ENCODE assay signal across 9 mouse cellular contexts in the genomic region with DNA sequence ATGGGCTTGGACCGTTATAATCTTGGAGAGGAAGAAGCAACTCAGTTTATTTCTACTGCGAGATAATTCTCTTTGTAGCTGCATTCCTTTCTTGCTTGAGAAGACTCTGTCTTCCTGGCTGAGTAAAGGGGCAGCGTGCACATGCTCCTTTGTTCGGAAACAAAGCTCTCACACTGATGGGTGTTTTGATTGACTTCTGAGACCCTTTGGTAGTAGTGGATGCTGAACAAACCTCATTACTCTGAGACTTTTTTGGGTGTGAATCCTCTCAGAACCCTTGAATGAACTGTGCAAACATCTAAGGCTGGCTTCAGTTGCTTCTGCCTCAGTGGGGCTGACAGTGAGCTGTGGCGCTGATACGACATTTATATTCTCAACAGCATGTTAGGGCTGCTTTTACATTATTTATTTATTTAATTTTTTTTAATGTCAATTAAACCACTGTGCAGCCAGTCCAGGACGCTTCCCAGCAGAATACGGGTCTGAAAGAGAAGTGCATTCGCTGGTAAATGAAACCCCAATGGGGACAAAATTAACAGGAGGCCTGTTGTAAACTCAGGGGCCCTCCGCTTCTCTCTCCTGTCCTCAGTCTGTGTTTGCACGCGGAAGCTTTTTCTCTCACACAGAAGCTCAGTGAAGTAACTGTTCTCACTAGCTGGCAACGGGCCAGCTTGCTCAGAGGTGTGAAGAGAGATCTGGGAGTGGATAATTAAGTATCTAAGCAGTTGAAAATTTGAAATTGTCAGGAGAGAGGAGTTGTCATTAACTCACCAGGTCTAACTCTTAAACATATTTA.
DNase-seq lines count a peak whose midpoint lies in the region; ATAC-seq and TF ChIP-seq lines count a peak whose summit lies in the region.
"Had no signal": no experiment of that assay in that cellular context is flagged by ENCODE, and none has a peak within 500 bp of the region (broad histone marks: within the 10 kb centered on the region; RNA-seq: fewer than 3 reads in every experiment).

No protein-coding gene starts in this region.

- no peak overlapping the region for H3K4me3 ChIP-seq in MEL (ENCODE audit: control insufficient read depth in 1 of 2, insufficient read depth in 1 of 2, low read depth in 2 of 2, low read length in 2 of 2)
- no peak overlapping the region for H3K4me3 ChIP-seq in embryonic facial prominence, embryonic 14.5 days (ENCODE audit: low read depth, low read length)
- H3K4me3 ChIP-seq in limb, embryonic 13.5 days = no peak overlapping the region
- H3K4me3 ChIP-seq in intestine, postnatal 0 days (ENCODE audit: low read depth, low read length) = no peak overlapping the region
- H3K4me3 ChIP-seq: heart, embryonic 15.5 days had no signal

- TF ChIP-seq CTCF in MEL (IDR thresholded peaks at IDR 0.05 in 2 of 3, conservative IDR thresholded peaks at IDR 0.05 in 1 of 3; ENCODE audit: control insufficient read depth in 1 of 3, insufficient read depth in 1 of 3, low read depth in 2 of 3, low read length in 3 of 3, poor library complexity in 1 of 3, severe bottlenecking in 1 of 3) = no peak
- TF ChIP-seq CTCF in intestine, postnatal 0 days (IDR thresholded peaks at IDR 0.05; ENCODE audit: low read depth) = no peak

- H3K27me3 ChIP-seq in MEL (ENCODE audit: control insufficient read depth in 1 of 2, insufficient read depth in 2 of 2, low read length in 2 of 2) = no peaks in the 10 kb centered on the region
- 0 out of 2 replicates have a peak, but pooled peaks cover 2% of the 10 kb centered on the region for H3K27me3 ChIP-seq in embryonic facial prominence, embryonic 14.5 days (replicated peaks; ENCODE audit: control insufficient read depth, insufficient read depth, low read length)
- peaks cover 20% of the 10 kb centered on the region for H3K27me3 ChIP-seq in limb, embryonic 13.5 days
- H3K27me3 ChIP-seq in intestine, postnatal 0 days (replicated peaks; ENCODE audit: control insufficient read depth, insufficient read depth, low read length) = no peaks in the 10 kb centered on the region
- H3K27me3 ChIP-seq: heart, embryonic 15.5 days had no signal

- H3K36me3 ChIP-seq in MEL (ENCODE audit: control insufficient read depth in 1 of 2, insufficient read depth in 2 of 2, low read length in 2 of 2) = no peaks in the 10 kb centered on the region
- H3K36me3 ChIP-seq in embryonic facial prominence, embryonic 14.5 days (ENCODE audit: control insufficient read depth, insufficient read depth, low read length) = no peaks in the 10 kb centered on the region
- no peaks in the 10 kb centered on the region for H3K36me3 ChIP-seq in limb, embryonic 13.5 days
- no peaks in the 10 kb centered on the region for H3K36me3 ChIP-seq in intestine, postnatal 0 days (ENCODE audit: control insufficient read depth, insufficient read depth)
- H3K36me3 ChIP-seq: heart, embryonic 15.5 days had no signal

- TF ChIP-seq POLR2A in MEL (IDR thresholded peaks at IDR 0.05; ENCODE audit: control insufficient read depth in 1 of 2, insufficient read depth in 1 of 2, low read depth in 1 of 2, low read length in 2 of 2, poor library complexity in 1 of 2) = no peak

- WGBS in embryonic facial prominence, embryonic 14.5 days = 49% methylated on average over 13 of the region's 13 CpGs
- 44% methylated on average over 13 of the region's 13 CpGs for WGBS in limb, embryonic 13.5 days
- WGBS in intestine, postnatal 0 days = 41% methylated on average over 13 of the region's 13 CpGs

- no peaks in the 10 kb centered on the region for H3K4me1 ChIP-seq in MEL (ENCODE audit: control insufficient read depth in 1 of 2, insufficient read depth in 2 of 2, low read length in 2 of 2)
- H3K4me1 ChIP-seq in embryonic facial prominence, embryonic 14.5 days (ENCODE audit: control insufficient read depth, insufficient read depth, low read length) = peaks cover 38% of the 10 kb centered on the region
- H3K4me1 ChIP-seq in limb, embryonic 13.5 days = peaks cover 57% of the 10 kb centered on the region
- H3K4me1 ChIP-seq in intestine, postnatal 0 days (replicated peaks; ENCODE audit: control insufficient read depth, insufficient read depth, low read length) = 0 out of 2 replicates have a peak, but pooled peaks cover 3% of the 10 kb centered on the region

- H3K4me2 ChIP-seq in embryonic facial prominence, embryonic 14.5 days (ENCODE audit: low read depth, low read length) = no peak overlapping the region
- 0 out of 2 replicates have a peak overlapping the region, but pooled peaks have one; percentile 2 for H3K4me2 ChIP-seq in limb, embryonic 13.5 days (replicated peaks)
- H3K4me2 ChIP-seq in intestine, postnatal 0 days (replicated peaks; ENCODE audit: low read depth) = no peak overlapping the region
- H3K4me2 ChIP-seq: heart, embryonic 15.5 days had no signal

- peak; percentile 34; the same call in 1 of the 2 replicates for ATAC-seq in embryonic facial prominence, embryonic 14.5 days (ENCODE audit: low read depth)
- ATAC-seq in limb, embryonic 13.5 days (ENCODE audit: low FRiP score, low read depth) = no peak
- ATAC-seq in intestine, postnatal 0 days = no peak
- no peak for ATAC-seq in activated CD4-positive, CD25-positive, alpha-beta regulatory T cell, adult 4 months

- TF ChIP-seq RAD21 in MEL (IDR thresholded peaks at IDR 0.05; ENCODE audit: low read depth, low read length) = no peak

- TF ChIP-seq EP300 in MEL (IDR thresholded peaks at IDR 0.05; ENCODE audit: low read depth in 1 of 2, low read length in 2 of 2) = no peak

- no peaks in the 10 kb centered on the region for H3K79me2 ChIP-seq in MEL (ENCODE audit: control insufficient read depth, insufficient read depth, low read length, poor library complexity)

- H3K9me3 ChIP-seq in MEL (replicated peaks; ENCODE audit: insufficient read depth, low read length) = no peaks in the 10 kb centered on the region
- H3K9me3 ChIP-seq in embryonic facial prominence, embryonic 14.5 days (ENCODE audit: control insufficient read depth, low read length) = no peaks in the 10 kb centered on the region
- no peaks in the 10 kb centered on the region for H3K9me3 ChIP-seq in limb, embryonic 13.5 days
- no peaks in the 10 kb centered on the region for H3K9me3 ChIP-seq in intestine, postnatal 0 days (ENCODE audit: control insufficient read depth)
- H3K9me3 ChIP-seq: heart, embryonic 15.5 days had no signal

- no peak overlapping the region for H3K27ac ChIP-seq in MEL (ENCODE audit: control insufficient read depth, low read depth, low read length)
- H3K27ac ChIP-seq in embryonic facial prominence, embryonic 14.5 days (replicated peaks; ENCODE audit: low read depth, low read length) = no peak overlapping the region
- H3K27ac ChIP-seq in limb, embryonic 13.5 days = no peak overlapping the region
- H3K27ac ChIP-seq in intestine, postnatal 0 days (ENCODE audit: low read depth, low read length) = no peak overlapping the region
- H3K27ac ChIP-seq: heart, embryonic 15.5 days had no signal

- no peak overlapping the region for H3K9ac ChIP-seq in MEL (ENCODE audit: control insufficient read depth, low read depth, low read length, poor library complexity, severe bottlenecking)
- no peak overlapping the region for H3K9ac ChIP-seq in embryonic facial prominence, embryonic 14.5 days (ENCODE audit: low read depth, low read length)
- H3K9ac ChIP-seq in limb, embryonic 13.5 days = no peak overlapping the region
- no peak overlapping the region for H3K9ac ChIP-seq in intestine, postnatal 0 days (ENCODE audit: low read depth, low read length)
- H3K9ac ChIP-seq: heart, embryonic 15.5 days had no signal

- peak; percentile 63 for DNase-seq in cerebellum, adult 11-12 months
- DNase-seq in cerebellum, adult 9-10 months = no peak
- DNase-seq in MEL (ENCODE audit: low read depth, low spot score) = peak; percentile 8
- peak; percentile 89 for DNase-seq in embryonic facial prominence, embryonic 14.5 days (ENCODE audit: low spot score)
- no peak for DNase-seq in spleen, postnatal 36 days (ENCODE audit: low spot score in 2 of 2)

TF ChIP-seq in MEL, 35 proteins besides CTCF, POLR2A, EP300 and RAD21:
- TF ChIP-seq KAT2A (conservative IDR thresholded peaks at IDR 0.05; ENCODE audit: low read depth, low read length) = no peak
- no peak for TF ChIP-seq UBTF (IDR thresholded peaks at IDR 0.05; ENCODE audit: borderline replicate concordance, insufficient read depth, low read depth, low read length)
- TF ChIP-seq NRF1 (IDR thresholded peaks at IDR 0.05; ENCODE audit: insufficient read depth, low read depth, low read length, poor library complexity, severe bottlenecking) = no peak
- no peak for TF ChIP-seq GATA1 (IDR thresholded peaks at IDR 0.05; ENCODE audit: low read depth, low read length)
- no peak for TF ChIP-seq JUND (IDR thresholded peaks at IDR 0.05; ENCODE audit: low read depth, low read length)
- TF ChIP-seq POLR2AphosphoS5 (IDR thresholded peaks at IDR 0.05; ENCODE audit: borderline replicate concordance, low read depth, low read length) = no peak
- TF ChIP-seq TCF12 (IDR thresholded peaks at IDR 0.05; ENCODE audit: low read depth, low read length) = no peak
- no peak for TF ChIP-seq USF2 (IDR thresholded peaks at IDR 0.05; ENCODE audit: borderline replicate concordance in 1 of 2, insufficient read depth in 1 of 2, low read depth in 1 of 2, low read length in 2 of 2)
- no peak for TF ChIP-seq TAL1 (IDR thresholded peaks at IDR 0.05; ENCODE audit: low read length)
- no peak for TF ChIP-seq ZC3H11A (IDR thresholded peaks at IDR 0.05; ENCODE audit: low read depth, low read length)
- no peak for TF ChIP-seq E2F4 (IDR thresholded peaks at IDR 0.05; ENCODE audit: borderline replicate concordance, low read depth, low read length)
- no peak for TF ChIP-seq MYB (IDR thresholded peaks at IDR 0.05; ENCODE audit: low read depth, low read length)
- TF ChIP-seq MAFK (IDR thresholded peaks at IDR 0.05; ENCODE audit: borderline replicate concordance, low read depth, low read length) = no peak
- TF ChIP-seq CHD1 (IDR thresholded peaks at IDR 0.05; ENCODE audit: low read depth, low read length) = no peak
TF ChIP-seq in MEL: peak in this region for 0.

Comparison
In these comparisons a context has a peak if more than half of its experiments do, and no peak if none do; other contexts are left out.
1. DNase-seq: peak in cerebellum, adult 11-12 months (single experiment), MEL (single experiment) and embryonic facial prominence, embryonic 14.5 days (single experiment); none in cerebellum, adult 9-10 months (single experiment) and spleen, postnatal 36 days (0 of 2).